Mouse (Mus musculus) midbrain, embryonic 11.5 days (tissue): ENCODE measurements around the gene Anxa3. TPM values are rescaled to one million over a fixed set of nuclear protein-coding genes. Genes with fewer than 3 reads are reported as not detected.

Source experiments
- ATAC-seq: fragments of 200-750 bp; cut with Nextera tagmentation; 2 replicates; pipeline ENCODE4 v1.8.0; 2017; ENCODE audit warnings: moderate TSS enrichment, moderate library complexity; ENCODE audit not compliant: low FRiP score
- DNase-seq: peaks from one replicate; pipeline ENCODE4 v3.0.0; 2015; ENCODE audit warnings: low spot score; ENCODE audit errors: missing footprints
- H3K27ac ChIP-seq: fragments of 300-500 bp; sonication (generic); 2 replicates; pipeline ENCODE4 v1.5.1; 2014; ENCODE audit warnings: low read depth, low read length
- H3K27me3 ChIP-seq: fragments of 300-500 bp; sonication (generic); 2 replicates; pipeline ENCODE4 v1.6.1; 2014; ENCODE audit warnings: mild to moderate bottlenecking, low read length, moderate library complexity, mixed read lengths; ENCODE audit not compliant: control insufficient read depth, insufficient read depth
- H3K36me3 ChIP-seq: fragments of 300-500 bp; sonication (generic); 2 replicates; pipeline ENCODE4 v1.6.1; 2014; ENCODE audit warnings: mild to moderate bottlenecking, low read length, moderate library complexity, mixed read lengths; ENCODE audit not compliant: control insufficient read depth, insufficient read depth
- H3K4me1 ChIP-seq: fragments of 300-500 bp; sonication (generic); 2 replicates; pipeline ENCODE4 v1.6.1; 2014; ENCODE audit warnings: low read length; ENCODE audit not compliant: control insufficient read depth, insufficient read depth
- H3K4me2 ChIP-seq: fragments of 300-500 bp; sonication (generic); 2 replicates; pipeline ENCODE4 v1.6.1; 2014; ENCODE audit warnings: mild to moderate bottlenecking, moderate library complexity
- H3K4me3 ChIP-seq: fragments of 300-500 bp; sonication (generic); 2 replicates; pipeline ENCODE4 v1.5.1; 2014; ENCODE audit warnings: low read depth, low read length
- H3K9ac ChIP-seq: fragments of 300-500 bp; sonication (generic); 2 replicates; pipeline ENCODE4 v1.6.1; 2014; ENCODE audit warnings: low read length
- H3K9me3 ChIP-seq: fragments of 300-500 bp; sonication (generic); 2 replicates; pipeline ENCODE4 v1.6.1; 2016; ENCODE audit warnings: low read length; ENCODE audit not compliant: control insufficient read depth
- WGBS: fragments of 180-500 bp; shearing (Covaris S2); extraction: QIAGEN DNeasy Blood & Tissue Kit; methylation state at CpG from one replicate; pipeline ENCODE4 v1.1.7; 2014; 5-methylcytosine and 5-hydroxymethylcytosine counted together
- polyA plus RNA-seq: library from polyadenylated mRNA; unstranded; fragments of >200 nt; fragmentation: Nextera tagmentation; extraction: Ambion mirVana; gene quantifications from 2 replicates; pipeline ENCODE4 v1.2.1, GENCODE M21; 2014

The Anxa3 gene
- polyA plus RNA-seq, 1 experiment from 2014 or later = 52.7 TPM

GRCm38 (mm10) chr5:96810620-96811019, 17.5 kb downstream of the Anxa3 start:
- no peak for ATAC-seq
- DNase-seq = no peak
- H3K9ac ChIP-seq = no peak overlapping the region
- H3K36me3 ChIP-seq = no peaks in the 10 kb centered on the region
- H3K9me3 ChIP-seq = no peaks in the 10 kb centered on the region
- no peak overlapping the region for H3K27ac ChIP-seq
- H3K4me1 ChIP-seq = no peaks in the 10 kb centered on the region
- no peaks in the 10 kb centered on the region for H3K27me3 ChIP-seq
- H3K4me2 ChIP-seq = no peak overlapping the region
- 80% methylated on average over 4 of the region's 4 CpGs for WGBS
- H3K4me3 ChIP-seq = no peak overlapping the region

GRCm38 (mm10) chr5:96824769-96825327, 31.7 kb downstream of the Anxa3 start:
- no peak overlapping the region for H3K9ac ChIP-seq
- no peaks in the 10 kb centered on the region for H3K9me3 ChIP-seq
- no peak for ATAC-seq
- no peaks in the 10 kb centered on the region for H3K4me1 ChIP-seq
- no peak overlapping the region for H3K27ac ChIP-seq
- H3K4me3 ChIP-seq = no peak overlapping the region
- 86% methylated on average over 13 of the region's 13 CpGs for WGBS
- no peak overlapping the region for H3K4me2 ChIP-seq
- H3K36me3 ChIP-seq = no peaks in the 10 kb centered on the region
- no peaks in the 10 kb centered on the region for H3K27me3 ChIP-seq
- DNase-seq = no peak

- H3K9me3 ChIP-seq = no peaks in the 10 kb centered on the region
- DNase-seq = no peak
- H3K27me3 ChIP-seq = no peaks in the 10 kb centered on the region
- no peak overlapping the region for H3K4me2 ChIP-seq
- no peak overlapping the region for H3K27ac ChIP-seq
- WGBS = 89% methylated on average over 1 of the region's 1 CpGs
- no peaks in the 10 kb centered on the region for H3K4me1 ChIP-seq
- no peak overlapping the region for H3K9ac ChIP-seq
- no peak for ATAC-seq
- H3K4me3 ChIP-seq = no peak overlapping the region
- no peaks in the 10 kb centered on the region for H3K36me3 ChIP-seq
Observed at GRCm38 (mm10) chr5:96827176-96827575, 34.0 kb downstream of the Anxa3 start.

GRCm38 (mm10) chr5:96834338-96834737, 41.2 kb downstream of the Anxa3 start:
- 87% methylated on average over 5 of the region's 5 CpGs for WGBS
- no peaks in the 10 kb centered on the region for H3K4me1 ChIP-seq
- DNase-seq = no peak
- no peaks in the 10 kb centered on the region for H3K36me3 ChIP-seq
- H3K27ac ChIP-seq = no peak overlapping the region
- H3K4me3 ChIP-seq = no peak overlapping the region
- no peak overlapping the region for H3K4me2 ChIP-seq
- H3K9ac ChIP-seq = no peak overlapping the region
- no peaks in the 10 kb centered on the region for H3K9me3 ChIP-seq
- no peaks in the 10 kb centered on the region for H3K27me3 ChIP-seq
- ATAC-seq = no peak

GRCm38 (mm10) chr5:96847986-96848385, 54.8 kb downstream of the Anxa3 start:
- Histone ChIP-seq H3K4me3 (no peak overlapping the region), H3K27me3 (no peaks in the 10 kb centered on the region), H3K9me3 (no peaks in the 10 kb centered on the region), H3K4me1 (no peaks in the 10 kb centered on the region), H3K9ac (no peak overlapping the region), H3K27ac (no peak overlapping the region), H3K36me3 (no peaks in the 10 kb centered on the region), H3K4me2 (no peak overlapping the region)
- ATAC-seq = no peak
- no peak for DNase-seq

GRCm38 (mm10) chr5:96848386-96848785, 55.2 kb downstream of the Anxa3 start:
- H3K27ac ChIP-seq = no peak overlapping the region
- no peak for DNase-seq

GRCm38 (mm10) chr5:96849232-96849631, 56.1 kb downstream of the Anxa3 start:
- Histone ChIP-seq H3K4me1 (no peaks in the 10 kb centered on the region), H3K9me3 (no peaks in the 10 kb centered on the region), H3K4me2 (no peak overlapping the region), H3K27ac (no peak overlapping the region), H3K36me3 (no peaks in the 10 kb centered on the region), H3K9ac (no peak overlapping the region), H3K27me3 (no peaks in the 10 kb centered on the region), H3K4me3 (no peak overlapping the region)
- DNase-seq (no peak), ATAC-seq (no peak)
- 84% methylated on average over 3 of the region's 3 CpGs for WGBS

More at GRCm38 (mm10) chr5:96848386-96848785, 55.2 kb downstream of the Anxa3 start:
- Histone ChIP-seq H3K4me1 (no peaks in the 10 kb centered on the region), H3K36me3 (no peaks in the 10 kb centered on the region), H3K27me3 (no peaks in the 10 kb centered on the region), H3K9ac (no peak overlapping the region), H3K4me2 (no peak overlapping the region), H3K9me3 (no peaks in the 10 kb centered on the region), H3K4me3 (no peak overlapping the region)
- 85% methylated on average over 3 of the region's 3 CpGs for WGBS
- ATAC-seq = no peak

- H3K36me3 ChIP-seq = no peaks in the 10 kb centered on the region
- 87% methylated on average over 3 of the region's 3 CpGs for WGBS
- no peak for ATAC-seq
Observed at GRCm38 (mm10) chr5:96853451-96853850, 60.3 kb downstream of the Anxa3 start.

GRCm38 (mm10) chr5:96854350-96854749, 61.2 kb downstream of the Anxa3 start:
- Histone ChIP-seq H3K4me3 (no peak overlapping the region), H3K27me3 (no peaks in the 10 kb centered on the region), H3K4me1 (no peaks in the 10 kb centered on the region), H3K9ac (no peak overlapping the region), H3K36me3 (no peaks in the 10 kb centered on the region), H3K27ac (no peak overlapping the region), H3K4me2 (no peak overlapping the region), H3K9me3 (no peaks in the 10 kb centered on the region)
- no peak for ATAC-seq
- 86% methylated on average over 3 of the region's 3 CpGs for WGBS
- DNase-seq = no peak

More at GRCm38 (mm10) chr5:96853451-96853850, 60.3 kb downstream of the Anxa3 start:
- H3K4me2 ChIP-seq = no peak overlapping the region
- no peak overlapping the region for H3K9ac ChIP-seq
- no peak overlapping the region for H3K27ac ChIP-seq
- H3K4me3 ChIP-seq = no peak overlapping the region
- no peaks in the 10 kb centered on the region for H3K4me1 ChIP-seq
- DNase-seq = no peak
- H3K9me3 ChIP-seq = no peaks in the 10 kb centered on the region
- no peaks in the 10 kb centered on the region for H3K27me3 ChIP-seq
